Mouse (Mus musculus): ENCODE results near the gene Hoxb6. TPM values are rescaled to one million over a fixed set of nuclear protein-coding genes. Genes with fewer than 3 reads are reported as not detected.

The Hoxb6 gene
- total and polyA plus RNA-seq, 3 experiments, result not detected

GRCm38 (mm10) chr11:96350341-96350624 lies 58.0 kb downstream of the Hoxb6 start, which contains the start of gene Hoxb2:
Hoxb2 (plus strand) TSS chr11:96350525.
- Histone ChIP-seq H3K9me3 (replicated peaks; ENCODE audit: insufficient read depth, low read length) (no peaks in the 10 kb centered on the region), H3K4me3 (ENCODE audit: control insufficient read depth in 1 of 2, insufficient read depth in 1 of 2, low read depth in 2 of 2, low read length in 2 of 2) (no peak within 1 kb of the TSS), H3K27me3 (ENCODE audit: control insufficient read depth in 1 of 2, insufficient read depth in 2 of 2, low read length in 2 of 2) (peaks cover 0 to 3% of the 10 kb centered on the region in 2 experiments; a peak in 2 of 4 replicates), H3K4me1 (ENCODE audit: control insufficient read depth in 1 of 2, insufficient read depth in 2 of 2, low read length in 2 of 2) (no peaks in the 10 kb centered on the region), H3K79me2 (ENCODE audit: control insufficient read depth, insufficient read depth, low read length, poor library complexity) (no peaks in the 10 kb centered on the region), H3K36me3 (ENCODE audit: control insufficient read depth in 1 of 2, insufficient read depth in 2 of 2, low read length in 2 of 2) (no peaks in the 10 kb centered on the region), H3K9ac (ENCODE audit: control insufficient read depth, low read depth, low read length, poor library complexity, severe bottlenecking) (no peak within 1 kb of the TSS), H3K27ac (ENCODE audit: control insufficient read depth, low read depth, low read length) (no peak within 1 kb of the TSS)
- DNase-seq (ENCODE audit: low read depth, low spot score), result no peak
- no peak for TF ChIP-seq RCOR1 (IDR thresholded peaks at IDR 0.05; ENCODE audit: low read depth, low read length)
- no peak for TF ChIP-seq SIN3A (IDR thresholded peaks at IDR 0.05; ENCODE audit: low read length)
- no peak for TF ChIP-seq CHD2 (IDR thresholded peaks at IDR 0.05; ENCODE audit: low read length)
- no peak for TF ChIP-seq POLR2AphosphoS2 (IDR thresholded peaks at IDR 0.05; ENCODE audit: low read length)
- TF ChIP-seq ELF1 (IDR thresholded peaks at IDR 0.05; ENCODE audit: low read depth, low read length), result no peak
- TF ChIP-seq TBP (IDR thresholded peaks at IDR 0.05; ENCODE audit: low read depth, low read length), result no peak
- no peak for TF ChIP-seq ZKSCAN1 (IDR thresholded peaks at IDR 0.05; ENCODE audit: low read depth, low read length)
- TF ChIP-seq CHD1 (IDR thresholded peaks at IDR 0.05; ENCODE audit: low read depth, low read length), result no peak
- TF ChIP-seq ZNF384 (IDR thresholded peaks at IDR 0.05; ENCODE audit: low read depth, low read length), result no peak
- no peak for TF ChIP-seq MAFK (IDR thresholded peaks at IDR 0.05; ENCODE audit: borderline replicate concordance, low read depth, low read length)
- no peak for TF ChIP-seq MYC (IDR thresholded peaks at IDR 0.05; ENCODE audit: low read depth, low read length)
- TF ChIP-seq ZMIZ1 (IDR thresholded peaks at IDR 0.05; ENCODE audit: low read depth, low read length), result no peak
- TF ChIP-seq UBTF (IDR thresholded peaks at IDR 0.05; ENCODE audit: borderline replicate concordance, insufficient read depth, low read depth, low read length), result no peak
- TF ChIP-seq HCFC1 (IDR thresholded peaks at IDR 0.05; ENCODE audit: low read depth, low read length), result no peak

GRCm38 (mm10) chr11:96350791-96351190 lies 58.5 kb downstream of the Hoxb6 start:
- H3K4me1 ChIP-seq (ENCODE audit: control insufficient read depth in 1 of 2, insufficient read depth in 2 of 2, low read length in 2 of 2), result no peaks in the 10 kb centered on the region
- H3K4me3 ChIP-seq (ENCODE audit: control insufficient read depth in 1 of 2, insufficient read depth in 1 of 2, low read depth in 2 of 2, low read length in 2 of 2), result no peak overlapping the region
- DNase-seq (ENCODE audit: low read depth, low spot score), result no peak
- H3K79me2 ChIP-seq (ENCODE audit: control insufficient read depth, insufficient read depth, low read length, poor library complexity), result no peaks in the 10 kb centered on the region
- H3K9ac ChIP-seq (ENCODE audit: control insufficient read depth, low read depth, low read length, poor library complexity, severe bottlenecking), result no peak overlapping the region
- peaks cover 0 to 3% of the 10 kb centered on the region in 2 experiments; a peak in 2 of 4 replicates for H3K27me3 ChIP-seq (ENCODE audit: control insufficient read depth in 1 of 2, insufficient read depth in 2 of 2, low read length in 2 of 2)
- TF ChIP-seq POLR2A (IDR thresholded peaks at IDR 0.05; ENCODE audit: control insufficient read depth in 1 of 2, insufficient read depth in 1 of 2, low read depth in 1 of 2, low read length in 2 of 2, poor library complexity in 1 of 2) (no peak), NELFE (IDR thresholded peaks at IDR 0.05; ENCODE audit: low read depth, low read length) (no peak), TBP (IDR thresholded peaks at IDR 0.05; ENCODE audit: low read depth, low read length) (no peak), KAT2A (conservative IDR thresholded peaks at IDR 0.05; ENCODE audit: low read depth, low read length) (no peak), ETS1 (IDR thresholded peaks at IDR 0.05; ENCODE audit: low read depth, low read length) (no peak), E2F4 (IDR thresholded peaks at IDR 0.05; ENCODE audit: borderline replicate concordance, low read depth, low read length) (no peak), EP300 (IDR thresholded peaks at IDR 0.05; ENCODE audit: low read depth in 1 of 2, low read length in 2 of 2) (no peak), MAZ (IDR thresholded peaks at IDR 0.05; ENCODE audit: low read depth, low read length) (no peak), GABPA (IDR thresholded peaks at IDR 0.05; ENCODE audit: low read depth, low read length) (no peak), CTCF (IDR thresholded peaks at IDR 0.05 in 2 of 3, conservative IDR thresholded peaks at IDR 0.05 in 1 of 3; ENCODE audit: control insufficient read depth in 1 of 3, insufficient read depth in 1 of 3, low read depth in 2 of 3, low read length in 3 of 3, poor library complexity in 1 of 3, severe bottlenecking in 1 of 3) (no peak), RAD21 (IDR thresholded peaks at IDR 0.05; ENCODE audit: low read depth, low read length) (no peak), HCFC1 (IDR thresholded peaks at IDR 0.05; ENCODE audit: low read depth, low read length) (no peak), SMC3 (IDR thresholded peaks at IDR 0.05; ENCODE audit: low read depth, low read length) (no peak)
- no peaks in the 10 kb centered on the region for H3K36me3 ChIP-seq (ENCODE audit: control insufficient read depth in 1 of 2, insufficient read depth in 2 of 2, low read length in 2 of 2)
- no peaks in the 10 kb centered on the region for H3K9me3 ChIP-seq (replicated peaks; ENCODE audit: insufficient read depth, low read length)
- no peak overlapping the region for H3K27ac ChIP-seq (ENCODE audit: control insufficient read depth, low read depth, low read length)
